Mouse (Mus musculus) T-helper 17 cell (primary cell): ENCODE measurements at regions not wholly inside any gene's neighbourhood (a gene's known extent, or its start where the extent isn't known, plus 50 kb on each side); places are given as distances from the start of the nearest gene placed in this dataset.

Experiments used
- in situ Hi-C, 2 experiments: fragments of 300-600 bp; cut with MboI, MseI; formaldehyde crosslinking; loops; 1 replicate in 1 of 2; 2 replicates in 1 of 2; pipeline ENCODE4 v1.15.1; 2025; ENCODE audit warnings: high pct_unique_total_duplicates in 2 of 2

- in situ Hi-C loops, result no loop called here
These were observed 275.6 kb upstream of the Tsc22d2 start for GRCm38 (mm10) chr3:58138726-58139585.

- in situ Hi-C loops, result no loop called here
These were observed 268.4 kb upstream of the Tsc22d2 start for GRCm38 (mm10) chr3:58146108-58146507.

GRCm38 (mm10) chr3:58146762-58147161, 267.8 kb upstream of the Tsc22d2 start:
- in situ Hi-C loops, result no loop called here

GRCm38 (mm10) chr3:58153141-58153540, 261.4 kb upstream of the Tsc22d2 start:
- in situ Hi-C loops, result loop anchor here in 1 of 2 experiments (25.0 kb wide), 1 partner anchor 484 kb away; the partner anchor contains the start of gene Erich6

GRCm38 (mm10) chr3:58153874-58154756, 260.4 kb upstream of the Tsc22d2 start:
- in situ Hi-C loops, result loop anchor here in 1 of 2 experiments (25.0 kb wide), 1 partner anchor 483 kb away; the partner anchor contains the start of gene Erich6

- in situ Hi-C loops, result loop anchor here in 1 of 2 experiments (25.0 kb wide), 1 partner anchor 478 kb away; the partner anchor contains the start of gene Erich6
These were observed 255.1 kb upstream of the Tsc22d2 start for GRCm38 (mm10) chr3:58159384-58159783.

GRCm38 (mm10) chr3:58162238-58162637, 252.3 kb upstream of the Tsc22d2 start:
- in situ Hi-C loops, result loop anchor here (5.0 to 25.0 kb wide), 3 partner anchors 313 to 475 kb away; partner anchors contain the start of gene Erich6 (in 1 of the 2)

- in situ Hi-C loops, result loop anchor here (5.0 to 25.0 kb wide), 3 partner anchors 311 to 473 kb away; partner anchors contain the start of gene Erich6 (in 1 of the 2)
These were observed 250.7 kb upstream of the Tsc22d2 start for GRCm38 (mm10) chr3:58163806-58164205.

- in situ Hi-C loops, result loop anchor here in 1 of 2 experiments (10.0 to 25.0 kb wide), 2 partner anchors 308 to 471 kb away; partner anchors contain the start of gene Erich6
These were observed 247.9 kb upstream of the Tsc22d2 start for GRCm38 (mm10) chr3:58166628-58167027.

- in situ Hi-C loops, result loop anchor here in 1 of 2 experiments (10.0 to 25.0 kb wide), 2 partner anchors 308 to 470 kb away; partner anchors contain the start of gene Erich6
These were observed 247.4 kb upstream of the Tsc22d2 start for GRCm38 (mm10) chr3:58167121-58167520.

GRCm38 (mm10) chr3:58167761-58168290, 246.7 kb upstream of the Tsc22d2 start:
- in situ Hi-C loops, result loop anchor here in 1 of 2 experiments (10.0 to 25.0 kb wide), 2 partner anchors 307 to 469 kb away; partner anchors contain the start of gene Erich6

GRCm38 (mm10) chr3:58168522-58169185, 245.9 kb upstream of the Tsc22d2 start:
- in situ Hi-C loops, result loop anchor here in 1 of 2 experiments (10.0 to 25.0 kb wide), 2 partner anchors 306 to 469 kb away; partner anchors contain the start of gene Erich6

- in situ Hi-C loops, result loop anchor here in 1 of 2 experiments (10.0 to 25.0 kb wide), 2 partner anchors 305 to 468 kb away; partner anchors contain the start of gene Erich6
These were observed 244.7 kb upstream of the Tsc22d2 start for GRCm38 (mm10) chr3:58169786-58170185.

GRCm38 (mm10) chr3:58172096-58172495, 242.4 kb upstream of the Tsc22d2 start:
- in situ Hi-C loops, result loop anchor here in 1 of 2 experiments (25.0 kb wide), 1 partner anchor 465 kb away; the partner anchor contains the start of gene Erich6

- in situ Hi-C loops, result loop anchor here in 1 of 2 experiments (25.0 kb wide), 1 partner anchor 463 kb away; the partner anchor contains the start of gene Erich6
These were observed 240.7 kb upstream of the Tsc22d2 start for GRCm38 (mm10) chr3:58173821-58174220.

GRCm38 (mm10) chr3:58181715-58182114, 232.8 kb upstream of the Tsc22d2 start:
- in situ Hi-C loops, result no loop called here

- in situ Hi-C loops, result no loop called here
These were observed 232.2 kb upstream of the Tsc22d2 start for GRCm38 (mm10) chr3:58182299-58182698.

- in situ Hi-C loops, result no loop called here
These were observed 231.2 kb upstream of the Tsc22d2 start for GRCm38 (mm10) chr3:58183279-58183678.

GRCm38 (mm10) chr3:58200462-58200861, 214.1 kb upstream of the Tsc22d2 start:
- in situ Hi-C loops, result no loop called here

- in situ Hi-C loops, result no loop called here
These were observed 211.7 kb upstream of the Tsc22d2 start for GRCm38 (mm10) chr3:58202816-58203215.
